Mouse (Mus musculus) forebrain, postnatal 0 days (tissue): ENCODE results near the gene Arhgap19. TPM values are rescaled to one million over a fixed set of nuclear protein-coding genes. Genes with fewer than 3 reads are reported as not detected.

ENCODE experiments used
- ATAC-seq: fragments of 200-750 bp; cut with Nextera tagmentation; 2 replicates; pipeline ENCODE4 v1.8.0; 2017; ENCODE audit warnings: mild to moderate bottlenecking, moderate library complexity
- DNase-seq: peaks from one replicate; pipeline ENCODE4 v3.0.0-alpha.2; 2015
- H3K27ac ChIP-seq: fragments of 300-500 bp; sonication (generic); 2 replicates; pipeline ENCODE4 v1.5.1; 2014; ENCODE audit warnings: low read depth, mild to moderate bottlenecking, antibody characterized with exemption, low read length, moderate library complexity, mixed read lengths
- H3K27me3 ChIP-seq: fragments of 300-500 bp; sonication (generic); 2 replicates; pipeline ENCODE4 v1.6.1; 2014; ENCODE audit warnings: mild to moderate bottlenecking, low read length, mixed read lengths; ENCODE audit not compliant: insufficient read depth
- H3K36me3 ChIP-seq: fragments of 300-500 bp; sonication (generic); 2 replicates; pipeline ENCODE4 v1.6.1; 2014; ENCODE audit warnings: mild to moderate bottlenecking, moderate library complexity; ENCODE audit not compliant: insufficient read depth
- H3K4me1 ChIP-seq: fragments of 300-500 bp; sonication (generic); 2 replicates; pipeline ENCODE4 v1.6.1; 2014; ENCODE audit warnings: antibody characterized with exemption; ENCODE audit not compliant: insufficient read depth
- H3K4me2 ChIP-seq: fragments of 300-500 bp; sonication (generic); 2 replicates; pipeline ENCODE4 v1.6.1; 2014; ENCODE audit warnings: low read depth, mild to moderate bottlenecking, moderate library complexity
- H3K4me3 ChIP-seq: fragments of 300-500 bp; sonication (generic); 2 replicates; pipeline ENCODE4 v1.5.1; 2014; ENCODE audit warnings: low read depth, low read length, mixed read lengths
- H3K9ac ChIP-seq: fragments of 300-500 bp; sonication (generic); 2 replicates; pipeline ENCODE4 v1.6.1; 2014; ENCODE audit warnings: mild to moderate bottlenecking
- H3K9me3 ChIP-seq: fragments of 300-500 bp; sonication (generic); 2 replicates; pipeline ENCODE4 v1.6.1; 2016; ENCODE audit warnings: low read length
- CTCF ChIP-seq: sonication (generic); IDR thresholded peaks from 2 replicates; pipeline ENCODE4 v1.5.1; 2016; ENCODE audit warnings: antibody characterized with exemption, control low read depth, low read depth
- WGBS: fragments of 180-500 bp; shearing (Covaris S2); extraction: QIAGEN DNeasy Blood & Tissue Kit; methylation state at CpG from one replicate; pipeline ENCODE4 v1.1.7; 2014; 5-methylcytosine and 5-hydroxymethylcytosine counted together
- polyA plus RNA-seq: library from polyadenylated mRNA; unstranded; fragments of >200 nt; fragmentation: Nextera tagmentation; extraction: Ambion mirVana; gene quantifications from 2 replicates; pipeline ENCODE4 v1.2.1, GENCODE M21; 2015
- total RNA-seq: library from RNA; depleted of rRNA; stranded (reverse); fragments of >200 nt; gene quantifications from 2 replicates; pipeline ENCODE4 v1.2.3, GENCODE M21; 2014

Arhgap19 gene
- total and polyA plus RNA-seq, 2 experiments from 2014 or later, result 3.2 to 6.0 TPM

DNA sequence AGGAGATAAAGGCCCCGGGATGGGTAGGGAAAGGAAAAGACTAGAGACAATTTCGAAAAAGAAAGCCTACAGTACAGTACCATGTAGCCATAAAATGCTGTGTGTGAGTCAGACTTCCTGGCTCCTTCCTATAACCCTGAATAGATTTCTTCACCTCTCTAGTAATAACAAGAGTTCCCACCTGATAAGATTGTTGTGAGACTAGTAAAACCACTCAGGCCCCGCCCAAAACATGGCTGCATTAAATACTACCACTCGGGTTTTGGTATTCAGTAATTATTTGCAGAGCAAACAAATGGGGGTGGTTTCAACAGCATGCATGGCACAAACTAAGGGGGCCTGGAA is 36.0 kb upstream of the Arhgap19 start:
- no peak overlapping the region for H3K27ac ChIP-seq
- no peak for DNase-seq
- 66% methylated on average over 4 of the region's 4 CpGs for WGBS

DNA sequence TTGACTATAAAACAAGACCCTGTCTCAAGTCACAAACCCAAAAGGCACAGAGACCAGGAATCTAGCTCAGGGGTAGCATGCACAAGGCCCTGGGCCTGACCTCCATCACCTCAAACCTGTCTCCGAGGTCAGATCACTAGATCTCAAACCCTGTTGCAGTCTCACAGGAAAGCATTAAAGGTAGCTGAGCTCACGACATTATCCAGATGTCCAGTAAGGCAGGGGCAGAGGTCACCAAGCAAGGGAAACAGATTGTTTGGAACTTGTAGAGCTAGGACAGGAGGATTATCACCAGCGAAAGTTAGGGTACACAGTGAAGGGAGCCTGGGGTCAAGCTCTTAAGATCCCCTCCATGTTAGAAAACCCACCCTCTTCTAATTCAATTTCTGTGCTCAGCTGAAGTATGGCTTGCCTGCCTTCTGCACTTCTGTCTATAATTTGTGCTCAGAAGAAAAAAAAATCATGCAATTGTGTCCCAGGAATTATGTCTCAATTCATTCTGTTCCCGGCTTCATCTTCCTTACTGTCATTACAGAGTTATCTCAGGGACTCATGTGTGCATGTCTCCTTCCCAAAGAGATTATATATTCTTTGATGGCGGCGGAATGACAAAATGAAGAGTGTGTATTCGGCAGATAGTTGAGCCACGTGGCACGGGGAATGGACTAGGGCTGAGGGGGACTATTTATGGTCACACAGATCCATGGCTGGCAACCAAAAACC is 35.5 kb upstream of the Arhgap19 start:
- no peak for TF ChIP-seq CTCF
- DNase-seq (no peak), ATAC-seq (no peak)
- Histone ChIP-seq H3K27me3 (no peaks in the 10 kb centered on the region), H3K36me3 (no peaks in the 10 kb centered on the region), H3K4me3 (no peak overlapping the region), H3K9me3 (no peaks in the 10 kb centered on the region), H3K9ac (no peak overlapping the region), H3K27ac (no peak overlapping the region), H3K4me2 (no peak overlapping the region), H3K4me1 (peaks cover 17% of the 10 kb centered on the region)
- 77% methylated on average over 9 of the region's 9 CpGs for WGBS

More for the DNA sequence above, 36.0 kb upstream of the Arhgap19 start:
- TF ChIP-seq CTCF, result no peak
- Histone ChIP-seq H3K9me3 (no peaks in the 10 kb centered on the region), H3K27me3 (no peaks in the 10 kb centered on the region), H3K4me3 (no peak overlapping the region), H3K36me3 (no peaks in the 10 kb centered on the region), H3K9ac (no peak overlapping the region), H3K4me1 (peaks cover 12% of the 10 kb centered on the region), H3K4me2 (no peak overlapping the region)
- no peak for ATAC-seq

DNA sequence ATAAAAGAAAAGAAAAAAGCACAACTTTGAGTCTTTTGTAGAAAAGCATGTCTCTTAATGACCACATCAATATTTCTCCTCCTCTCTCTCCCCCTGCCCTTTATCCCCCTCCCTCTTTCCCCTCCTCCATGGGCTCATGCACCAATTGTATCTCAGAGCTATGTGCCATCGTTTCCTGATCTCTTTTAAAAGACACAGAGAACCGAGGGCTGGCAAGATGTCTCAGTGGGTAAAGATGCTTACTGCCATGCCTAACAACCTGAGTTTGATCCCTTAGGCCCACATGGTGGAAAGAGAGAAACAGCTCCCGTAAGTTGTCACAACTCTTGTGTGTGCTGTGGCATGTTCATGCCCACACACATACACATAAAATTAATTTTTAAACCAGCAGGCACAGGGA is 34.9 kb upstream of the Arhgap19 start:
- 41% methylated on average over 3 of the region's 3 CpGs for WGBS
- Histone ChIP-seq H3K9ac (no peak overlapping the region), H3K36me3 (no peaks in the 10 kb centered on the region), H3K4me1 (peaks cover 22% of the 10 kb centered on the region), H3K9me3 (no peaks in the 10 kb centered on the region), H3K27me3 (no peaks in the 10 kb centered on the region), H3K4me2 (no peak overlapping the region), H3K27ac (no peak overlapping the region), H3K4me3 (no peak overlapping the region)
- no peak for TF ChIP-seq CTCF
- no peak for DNase-seq
- no peak for ATAC-seq

DNA sequence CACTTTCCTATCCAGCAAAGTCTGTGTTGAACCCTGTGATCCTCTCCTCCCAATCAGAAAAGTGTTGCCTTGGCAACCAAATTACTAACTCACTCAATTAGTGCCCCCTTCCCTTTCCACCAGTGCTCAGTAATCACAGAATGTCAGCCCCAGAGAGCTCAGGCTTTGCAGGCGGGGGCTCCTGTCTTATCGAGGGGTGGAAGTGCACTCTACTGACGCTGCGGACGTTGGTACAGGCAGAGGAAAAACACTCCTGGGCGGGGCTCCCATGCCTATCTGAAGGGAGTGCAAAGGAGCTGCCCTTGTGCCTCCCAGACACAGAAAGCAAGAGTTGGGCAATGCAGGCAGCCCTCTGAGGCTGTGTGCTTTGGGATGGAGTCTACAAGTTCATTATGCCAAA is 34.0 kb upstream of the Arhgap19 start:
- H3K4me1 ChIP-seq, result peaks cover 22% of the 10 kb centered on the region
- no peaks in the 10 kb centered on the region for H3K36me3 ChIP-seq
- H3K4me3 ChIP-seq, result peak overlapping the region; percentile 16; the same call in 1 of the 2 replicates
- H3K27ac ChIP-seq, result peak overlapping the region; percentile 70
- no peaks in the 10 kb centered on the region for H3K9me3 ChIP-seq
- ATAC-seq (peak; percentile 92), DNase-seq (peak; percentile 76)
- no peak for TF ChIP-seq CTCF
- H3K9ac ChIP-seq, result peak overlapping the region; percentile 33; the same call in 1 of the 2 replicates
- 0% methylated on average over 6 of the region's 6 CpGs for WGBS
- H3K27me3 ChIP-seq, result no peaks in the 10 kb centered on the region
- peak overlapping the region; percentile 45 for H3K4me2 ChIP-seq

DNA sequence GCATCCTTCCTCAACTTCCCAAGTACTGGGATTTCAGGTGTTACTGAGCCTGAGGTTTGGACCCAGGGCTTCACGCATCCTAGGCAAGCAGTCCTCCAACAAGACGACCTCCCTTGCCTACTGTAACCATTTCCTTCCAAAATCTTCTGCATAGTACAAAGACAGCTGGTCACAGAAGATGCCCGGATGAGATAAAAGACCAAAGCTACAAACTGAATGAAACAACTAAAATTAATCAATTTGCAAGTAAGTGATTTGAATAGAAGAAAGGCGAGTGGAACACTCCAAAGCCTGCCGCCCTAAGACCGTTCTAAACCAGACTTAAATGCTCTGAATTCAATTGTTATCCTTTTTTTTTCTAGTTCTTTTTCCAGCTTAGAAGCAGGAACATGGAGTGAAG is 33.6 kb upstream of the Arhgap19 start:
- no peak for TF ChIP-seq CTCF
- peak overlapping the region; percentile 45 for H3K4me2 ChIP-seq
- no peaks in the 10 kb centered on the region for H3K36me3 ChIP-seq
- DNase-seq, result no peak
- 22% methylated on average over 6 of the region's 6 CpGs for WGBS
- no peak for ATAC-seq
- H3K27ac ChIP-seq, result peak overlapping the region; percentile 70
- H3K27me3 ChIP-seq, result no peaks in the 10 kb centered on the region
- no peak overlapping the region for H3K9ac ChIP-seq
- H3K4me1 ChIP-seq, result peaks cover 22% of the 10 kb centered on the region
- H3K4me3 ChIP-seq, result no peak overlapping the region
- H3K9me3 ChIP-seq, result no peaks in the 10 kb centered on the region

DNA sequence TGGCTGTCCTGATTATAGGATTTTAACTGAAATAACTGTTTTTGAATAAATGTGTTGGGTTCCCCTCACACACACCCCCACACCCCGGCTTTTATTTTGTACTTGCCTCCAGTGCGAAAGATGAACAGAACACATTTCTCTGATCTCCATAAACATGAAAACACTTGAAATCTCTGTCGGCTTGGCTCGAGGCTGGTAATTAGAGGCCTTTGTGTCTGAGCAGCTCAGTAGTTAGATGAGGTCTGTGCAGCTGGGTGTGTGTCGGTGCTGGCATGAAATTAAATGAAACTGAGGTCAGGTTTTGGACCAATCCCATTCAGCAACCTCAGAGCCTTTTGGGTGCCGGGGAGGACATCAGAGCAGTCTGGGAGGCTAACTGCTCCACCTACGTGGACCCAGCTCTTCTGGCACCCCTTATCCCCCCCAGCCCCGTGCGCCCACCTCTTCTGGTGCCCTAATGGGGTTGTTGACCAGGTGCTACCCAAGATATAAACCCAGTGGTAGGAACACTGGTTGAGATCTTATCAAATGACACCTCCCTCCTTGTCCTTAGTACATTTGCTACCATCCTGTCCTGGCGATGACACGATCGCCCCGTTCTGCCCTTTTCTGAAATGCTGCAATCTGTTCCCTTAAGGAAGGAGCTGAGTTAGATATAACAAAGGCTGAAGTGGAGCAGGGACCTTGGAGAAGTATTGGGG is 30.8 kb upstream of the Arhgap19 start:
- TF ChIP-seq CTCF, result no peak
- ATAC-seq (no peak), DNase-seq (peak; percentile 33)
- H3K4me1 ChIP-seq, result peaks cover 22% of the 10 kb centered on the region
- H3K9ac ChIP-seq, result peak overlapping the region; percentile 28; the same call in 1 of the 2 replicates
- H3K27me3 ChIP-seq, result no peaks in the 10 kb centered on the region
- H3K27ac ChIP-seq, result peak overlapping the region; percentile 66
- 40% methylated on average over 13 of the region's 13 CpGs for WGBS
- H3K36me3 ChIP-seq, result no peaks in the 10 kb centered on the region
- peak overlapping the region; percentile 72 for H3K4me2 ChIP-seq
- no peaks in the 10 kb centered on the region for H3K9me3 ChIP-seq
- H3K4me3 ChIP-seq, result peak overlapping the region; percentile 76
